Mouse (Mus musculus): Measurements from ENCODE around the gene Ubqln4. TPM values are rescaled to one million over a fixed set of nuclear protein-coding genes. Genes with fewer than 3 reads are reported as not detected.

Gene Ubqln4
- polyA plus RNA-seq (2012; rRNA removed), result 90.4 and 112 TPM in 2 replicates
- polyA plus RNA-seq (2014; fragmentation: Nextera tagmentation; extraction: Ambion mirVana), result 52.5 and 57.8 TPM in 2 replicates

GRCm38 (mm10) chr3:88553525-88553879 lies at the start of gene Ubqln4:
TSS of gene Ubqln4 (plus strand) at chr3:88553758.
- TF ChIP-seq POLR2A (IDR thresholded peaks at IDR 0.05; ENCODE audit: borderline replicate concordance, extremely low read depth, insufficient read depth, insufficient read length), result peak; percentile 38; the same call in 1 of the 2 replicates
- Histone ChIP-seq H3K4me3 (replicated peaks; ENCODE audit: low read length) (peak within 1 kb of the TSS; percentile 87), H3K4me2 (replicated peaks; ENCODE audit: low read depth, low read length, severe bottlenecking) (peak within 1 kb of the TSS; percentile 92), H3K9ac (ENCODE audit: low read depth, low read length, severe bottlenecking) (peak within 1 kb of the TSS; percentile 84), H3K27ac (replicated peaks; ENCODE audit: low read depth, low read length) (peak within 1 kb of the TSS; percentile 95), H3K36me3 (ENCODE audit: control insufficient read depth, insufficient read depth, low read length) (peaks cover 29% of the 10 kb centered on the region), H3K27me3 (ENCODE audit: control insufficient read depth, insufficient read depth, low read length) (no peaks in the 10 kb centered on the region), H3K9me3 (ENCODE audit: control insufficient read depth, low read length) (no peaks in the 10 kb centered on the region), H3K4me1 (ENCODE audit: control insufficient read depth, insufficient read depth, low read length) (peaks cover 9% of the 10 kb centered on the region)
- peak; percentile 84 for ATAC-seq (ENCODE audit: low FRiP score, low read depth)
- peak; percentile 73 for DNase-seq (ENCODE audit: low spot score)
- WGBS, result 1% methylated on average over 30 of the region's 37 CpGs

DNA sequence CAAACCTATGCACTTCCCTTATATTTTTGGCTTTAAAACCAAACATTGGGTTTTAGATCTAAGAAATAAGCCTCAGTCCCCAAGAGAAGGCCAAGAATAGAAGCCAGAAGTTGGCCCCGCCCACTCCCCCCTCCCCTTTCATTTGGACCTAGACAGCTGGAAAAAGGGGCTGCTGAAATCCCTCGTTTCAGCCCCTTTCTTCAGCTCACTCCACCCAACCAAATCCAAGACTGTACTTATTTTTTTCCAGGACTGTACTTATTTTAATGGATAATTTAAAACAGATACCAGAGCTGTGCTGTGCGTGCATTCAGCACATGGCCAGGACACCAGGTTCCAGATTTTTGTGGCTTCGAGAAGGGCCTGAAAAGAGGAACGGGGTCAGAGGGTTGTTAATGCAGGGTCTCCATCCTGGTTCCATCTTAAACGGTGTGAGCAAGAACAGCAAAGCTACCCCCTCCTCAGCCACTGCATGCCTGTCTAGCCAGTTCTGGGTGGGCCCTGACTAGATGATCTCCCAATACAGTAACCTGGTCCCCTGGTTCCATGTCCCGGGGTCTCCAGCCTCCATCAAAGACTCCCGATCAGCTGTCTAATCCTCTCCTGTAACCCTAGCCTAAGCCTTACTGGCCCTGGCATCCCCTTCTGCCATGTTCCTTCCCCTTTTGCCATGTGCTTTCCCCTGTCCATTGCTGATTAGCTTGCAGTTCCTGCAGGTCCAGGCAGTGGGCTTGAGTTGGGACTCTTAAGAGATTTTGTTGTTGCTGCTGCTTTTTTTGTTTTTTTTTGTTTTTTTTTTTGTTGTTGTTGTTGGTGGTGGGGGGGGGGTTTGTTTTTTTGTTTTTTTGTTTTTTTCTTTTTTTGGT lies 49.4 kb upstream of the Ubqln4 start:
- no peaks in the 10 kb centered on the region for H3K9me3 ChIP-seq (ENCODE audit: control insufficient read depth, low read length)
- peak; percentile 56 for ATAC-seq (ENCODE audit: low FRiP score, low read depth)
- peak overlapping the region; percentile 90 for H3K4me2 ChIP-seq (replicated peaks; ENCODE audit: low read depth, low read length, severe bottlenecking)
- peak overlapping the region; percentile 88; the same call in 1 of the 2 replicates for H3K4me3 ChIP-seq (replicated peaks; ENCODE audit: low read length)
- H3K9ac ChIP-seq (ENCODE audit: low read depth, low read length, severe bottlenecking), result no peak overlapping the region
- peak overlapping the region; percentile 91 for H3K27ac ChIP-seq (replicated peaks; ENCODE audit: low read depth, low read length)
- no peaks in the 10 kb centered on the region for H3K27me3 ChIP-seq (ENCODE audit: control insufficient read depth, insufficient read depth, low read length)
- peaks cover 51% of the 10 kb centered on the region for H3K4me1 ChIP-seq (ENCODE audit: control insufficient read depth, insufficient read depth, low read length)
- H3K36me3 ChIP-seq (ENCODE audit: control insufficient read depth, insufficient read depth, low read length), result peaks cover 2% of the 10 kb centered on the region
- DNase-seq (ENCODE audit: low spot score), result peak; percentile 94
- 15% methylated on average over 8 of the region's 8 CpGs for WGBS
- TF ChIP-seq POLR2A (IDR thresholded peaks at IDR 0.05; ENCODE audit: borderline replicate concordance, extremely low read depth, insufficient read depth, insufficient read length), result no peak

- H3K27me3 ChIP-seq (ENCODE audit: control insufficient read depth, insufficient read depth, low read length), result no peaks in the 10 kb centered on the region
- no peak for TF ChIP-seq POLR2A (IDR thresholded peaks at IDR 0.05; ENCODE audit: borderline replicate concordance, extremely low read depth, insufficient read depth, insufficient read length)
- H3K9me3 ChIP-seq (ENCODE audit: control insufficient read depth, low read length), result no peaks in the 10 kb centered on the region
- H3K4me1 ChIP-seq (ENCODE audit: control insufficient read depth, insufficient read depth, low read length), result peaks cover 57% of the 10 kb centered on the region
- peak; percentile 64 for DNase-seq (ENCODE audit: low spot score)
- no peak overlapping the region for H3K9ac ChIP-seq (ENCODE audit: low read depth, low read length, severe bottlenecking)
- 44% methylated on average over 6 of the region's 6 CpGs for WGBS
- peak overlapping the region; percentile 33 for H3K4me2 ChIP-seq (replicated peaks; ENCODE audit: low read depth, low read length, severe bottlenecking)
- peak overlapping the region; percentile 91 for H3K27ac ChIP-seq (replicated peaks; ENCODE audit: low read depth, low read length)
- ATAC-seq (ENCODE audit: low FRiP score, low read depth), result no peak
- H3K4me3 ChIP-seq (replicated peaks; ENCODE audit: low read length), result no peak overlapping the region
- H3K36me3 ChIP-seq (ENCODE audit: control insufficient read depth, insufficient read depth, low read length), result no peaks in the 10 kb centered on the region
Observed at GRCm38 (mm10) chr3:88505081-88505480, 48.5 kb upstream of the Ubqln4 start.

DNA sequence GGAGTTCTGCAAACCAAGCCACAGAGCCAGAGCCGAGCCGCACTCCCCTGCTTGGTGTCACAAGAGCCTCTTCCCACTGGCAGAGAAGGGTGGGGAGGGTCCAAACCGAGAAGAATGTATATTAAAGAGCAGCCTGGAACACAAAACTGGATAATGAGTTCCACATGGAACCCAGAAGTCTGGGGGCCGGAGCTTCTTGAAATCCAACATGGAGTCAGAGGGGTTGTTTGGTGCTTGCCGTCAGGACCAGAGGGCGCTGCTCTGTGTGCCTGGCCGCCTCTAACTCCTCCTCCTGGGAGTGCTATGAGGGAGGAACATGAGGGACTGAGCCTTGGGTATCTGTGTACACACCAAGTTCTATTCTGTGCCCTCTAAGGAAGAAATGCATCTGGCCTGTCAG lies 47.8 kb upstream of the Ubqln4 start:
- WGBS, result 16% methylated on average over 7 of the region's 7 CpGs
- H3K36me3 ChIP-seq (ENCODE audit: control insufficient read depth, insufficient read depth, low read length), result no peaks in the 10 kb centered on the region
- no peak overlapping the region for H3K4me3 ChIP-seq (replicated peaks; ENCODE audit: low read length)
- H3K27ac ChIP-seq (replicated peaks; ENCODE audit: low read depth, low read length), result peak overlapping the region; percentile 91
- peak; percentile 75 for DNase-seq (ENCODE audit: low spot score)
- ATAC-seq (ENCODE audit: low FRiP score, low read depth), result no peak
- no peaks in the 10 kb centered on the region for H3K9me3 ChIP-seq (ENCODE audit: control insufficient read depth, low read length)
- peaks cover 62% of the 10 kb centered on the region for H3K4me1 ChIP-seq (ENCODE audit: control insufficient read depth, insufficient read depth, low read length)
- H3K9ac ChIP-seq (ENCODE audit: low read depth, low read length, severe bottlenecking), result no peak overlapping the region
- TF ChIP-seq POLR2A (IDR thresholded peaks at IDR 0.05; ENCODE audit: borderline replicate concordance, extremely low read depth, insufficient read depth, insufficient read length), result no peak
- H3K27me3 ChIP-seq (ENCODE audit: control insufficient read depth, insufficient read depth, low read length), result no peaks in the 10 kb centered on the region
- H3K4me2 ChIP-seq (replicated peaks; ENCODE audit: low read depth, low read length, severe bottlenecking), result peak overlapping the region; percentile 33

DNA sequence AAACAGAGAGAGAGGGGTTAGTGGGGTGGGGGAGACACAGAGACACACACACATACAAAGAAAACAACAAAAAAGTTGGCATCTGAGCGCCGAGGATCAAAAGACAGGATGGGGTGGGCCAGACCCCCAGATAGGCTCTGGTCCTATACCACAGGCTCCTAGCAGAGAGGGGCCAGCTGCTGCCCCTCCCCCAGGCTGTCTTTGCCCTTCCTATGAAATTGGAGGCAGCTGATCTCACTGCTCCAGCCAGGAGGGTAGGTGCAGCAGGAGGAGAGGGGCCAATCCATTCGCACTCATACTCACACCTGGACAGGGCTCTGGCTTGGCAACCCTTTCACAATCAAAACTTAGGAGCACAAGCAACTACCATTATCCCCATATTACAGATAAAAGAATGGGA lies 44.3 kb upstream of the Ubqln4 start:
- Histone ChIP-seq H3K27ac (replicated peaks; ENCODE audit: low read depth, low read length) (peak overlapping the region; percentile 92), H3K9ac (ENCODE audit: low read depth, low read length, severe bottlenecking) (no peak overlapping the region), H3K9me3 (ENCODE audit: control insufficient read depth, low read length) (no peaks in the 10 kb centered on the region), H3K27me3 (ENCODE audit: control insufficient read depth, insufficient read depth, low read length) (no peaks in the 10 kb centered on the region), H3K4me2 (replicated peaks; ENCODE audit: low read depth, low read length, severe bottlenecking) (peak overlapping the region; percentile 39), H3K36me3 (ENCODE audit: control insufficient read depth, insufficient read depth, low read length) (no peaks in the 10 kb centered on the region), H3K4me1 (ENCODE audit: control insufficient read depth, insufficient read depth, low read length) (peaks cover 68% of the 10 kb centered on the region), H3K4me3 (replicated peaks; ENCODE audit: low read length) (peak overlapping the region; percentile 24)
- TF ChIP-seq POLR2A (IDR thresholded peaks at IDR 0.05; ENCODE audit: borderline replicate concordance, extremely low read depth, insufficient read depth, insufficient read length), result no peak
- 50% methylated on average over 3 of the region's 3 CpGs for WGBS
- ATAC-seq (ENCODE audit: low FRiP score, low read depth) (no peak), DNase-seq (ENCODE audit: low spot score) (no peak)
